Comparison of ENCODE assay signal across 18 mouse cellular contexts in the genomic region with DNA sequence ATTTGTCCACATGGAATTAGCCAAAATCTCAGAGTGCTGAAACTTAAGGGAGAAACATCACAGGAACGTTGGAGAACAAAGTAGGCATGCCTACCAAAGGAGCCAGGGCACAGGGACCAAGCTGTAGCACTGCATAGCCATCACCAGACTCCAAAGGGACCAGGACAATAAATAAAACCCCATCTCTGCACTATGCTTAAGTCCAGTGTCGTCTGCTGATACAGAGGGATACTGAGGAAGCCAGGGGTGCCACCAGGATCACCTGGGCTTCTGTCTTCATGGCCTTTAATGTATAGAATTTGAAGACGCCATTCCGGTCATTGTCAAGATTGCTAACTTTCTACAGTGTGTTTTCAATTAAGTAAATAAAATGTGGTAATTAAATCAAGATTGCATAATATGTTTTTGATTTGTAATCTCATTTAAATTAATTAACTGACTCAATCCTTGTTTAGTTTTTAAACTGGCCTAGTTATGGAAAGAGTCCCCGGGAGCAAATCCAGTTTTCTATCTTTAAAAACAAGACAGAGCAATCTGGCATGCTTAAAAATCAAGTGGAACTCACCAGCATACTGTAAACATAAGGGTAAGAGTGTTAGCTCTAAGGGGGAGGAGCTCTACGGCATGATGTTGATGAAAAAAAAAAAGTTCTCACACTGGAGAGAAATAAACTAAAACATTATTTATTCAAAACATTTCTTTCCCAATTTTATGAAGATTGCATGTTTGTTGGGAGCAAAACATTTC.
A peak's percentile ranks its signal among the peaks of the same experiment; 100 is the strongest.
DNase-seq lines count a peak whose midpoint lies in the region; ATAC-seq and TF ChIP-seq lines count a peak whose summit lies in the region.
"Had no signal": no experiment of that assay in that cellular context is flagged by ENCODE, and none has a peak within 500 bp of the region (broad histone marks: within the 10 kb centered on the region; RNA-seq: fewer than 3 reads in every experiment).

No protein-coding gene starts in this region.

- no peaks in the 10 kb centered on the region for H3K27me3 ChIP-seq in heart, adult 2 months (ENCODE audit: control insufficient read depth, insufficient read depth, low read length)
- H3K27me3 ChIP-seq in heart, embryonic 11.5 days (ENCODE audit: control insufficient read depth, insufficient read depth, low read length) = no peaks in the 10 kb centered on the region
- no peaks in the 10 kb centered on the region for H3K27me3 ChIP-seq in stomach, postnatal 0 days (ENCODE audit: control insufficient read depth, insufficient read depth, low read length)

- peaks cover 16% of the 10 kb centered on the region for H3K4me1 ChIP-seq in heart, adult 2 months (ENCODE audit: control insufficient read depth, insufficient read depth, low read length)
- peaks cover 37% of the 10 kb centered on the region for H3K4me1 ChIP-seq in heart, embryonic 11.5 days (ENCODE audit: control insufficient read depth, insufficient read depth, low read length)
- no peaks in the 10 kb centered on the region; the same call in 1 of the 2 replicates for H3K4me1 ChIP-seq in stomach, postnatal 0 days (replicated peaks; ENCODE audit: control insufficient read depth, insufficient read depth)
- H3K4me1 ChIP-seq: hindbrain, embryonic 10.5 days had no signal

- no peak overlapping the region for H3K4me3 ChIP-seq in heart, adult 2 months
- H3K4me3 ChIP-seq in heart, embryonic 11.5 days (ENCODE audit: low read depth, low read length) = no peak overlapping the region
- no peak overlapping the region for H3K4me3 ChIP-seq in layer of hippocampus, adult 2 months
- no peak overlapping the region for H3K4me3 ChIP-seq in stomach, postnatal 0 days (ENCODE audit: low read depth, low read length)
- H3K4me3 ChIP-seq: hindbrain, embryonic 10.5 days; myocyte had no signal

- no peak overlapping the region for H3K4me2 ChIP-seq in heart, embryonic 11.5 days
- H3K4me2 ChIP-seq in stomach, postnatal 0 days (replicated peaks; ENCODE audit: low read depth) = no peak overlapping the region
- H3K4me2 ChIP-seq: midbrain, embryonic 11.5 days had no signal

- no peaks in the 10 kb centered on the region for H3K9me3 ChIP-seq in heart, embryonic 11.5 days (replicated peaks; ENCODE audit: control insufficient read depth, low read length)
- no peaks in the 10 kb centered on the region for H3K9me3 ChIP-seq in stomach, postnatal 0 days (ENCODE audit: control insufficient read depth, low read length)
- H3K9me3 ChIP-seq: hindbrain, embryonic 10.5 days had no signal

- intact Hi-C loops in heart, adult 2 months (cut with DNase I) = no loop called here

- no peak overlapping the region for H3K9ac ChIP-seq in heart, adult 2 months (ENCODE audit: low read depth, low read length)
- H3K9ac ChIP-seq in heart, embryonic 11.5 days (ENCODE audit: low read depth, low read length) = no peak overlapping the region
- no peak overlapping the region for H3K9ac ChIP-seq in stomach, postnatal 0 days (ENCODE audit: low read length)

- H3K27ac ChIP-seq in heart, adult 2 months = peak overlapping the region; percentile 62
- H3K27ac ChIP-seq in heart, embryonic 11.5 days (ENCODE audit: low read depth, low read length) = no peak overlapping the region
- peak overlapping the region; percentile 12 for H3K27ac ChIP-seq in layer of hippocampus, adult 2 months
- H3K27ac ChIP-seq in stomach, postnatal 0 days (replicated peaks) = peak overlapping the region; percentile 25; the same call in 1 of the 2 replicates
- H3K27ac ChIP-seq: hindbrain, embryonic 10.5 days had no signal

- no peak for DNase-seq in heart, adult 2 months
- no peak for DNase-seq in layer of hippocampus, adult 2 months (ENCODE audit: low spot score in 2 of 2)
- no peak for DNase-seq in layer of hippocampus, postnatal 10 days (ENCODE audit: low spot score in 2 of 2)
- peak; percentile 54 for DNase-seq in lung, postnatal 36 days
- no peak for DNase-seq in lung, postnatal 4 days
- no peak for DNase-seq in stomach, postnatal 0 days (ENCODE audit: low spot score)
- DNase-seq: adrenal gland, adult 2 months; cerebellum, adult 18-20 months; gastrocnemius, postnatal 36 days; kidney, postnatal 25 days; right cerebral cortex, adult 18-20 months; thymus, postnatal 4 days had no signal

- H3K36me3 ChIP-seq in heart, adult 2 months (ENCODE audit: control insufficient read depth, insufficient read depth, low read length) = peaks cover 37% of the 10 kb centered on the region
- no peaks in the 10 kb centered on the region for H3K36me3 ChIP-seq in heart, embryonic 11.5 days (ENCODE audit: control insufficient read depth, insufficient read depth, low read length)
- no peaks in the 10 kb centered on the region for H3K36me3 ChIP-seq in stomach, postnatal 0 days (ENCODE audit: control insufficient read depth, insufficient read depth, low read length)
- H3K36me3 ChIP-seq: G1E; hindbrain, embryonic 10.5 days had no signal

- TF ChIP-seq EP300 in heart, adult 2 months (IDR thresholded peaks at IDR 0.05; ENCODE audit: insufficient read depth, low read depth, low read length) = no peak
- no peak for TF ChIP-seq EP300 in stomach, postnatal 0 days (optimal IDR thresholded peaks at IDR 0.05)

- no peak for ATAC-seq in heart, embryonic 11.5 days (replicated peaks; ENCODE audit: insufficient number of reproducible peaks, low FRiP score, low TSS enrichment)
- ATAC-seq in stomach, postnatal 0 days (ENCODE audit: low FRiP score, low TSS enrichment) = no peak
- no peak for ATAC-seq in monocyte, adult 5-6 weeks (replicated peaks; ENCODE audit: insufficient number of reproducible peaks, low FRiP score, low TSS enrichment, poor library complexity, severe bottlenecking)

- no peak for TF ChIP-seq POLR2A in heart, adult 2 months (IDR thresholded peaks at IDR 0.05; ENCODE audit: insufficient read depth, low read depth, low read length)

- peaks cover 10% of the 10 kb centered on the region for H3K79me2 ChIP-seq in heart, adult 2 months (replicated peaks; ENCODE audit: control insufficient read depth, insufficient read depth, low read length)

- no peak for TF ChIP-seq CTCF in heart, adult 2 months (IDR thresholded peaks at IDR 0.05)
- no peak for TF ChIP-seq CTCF in layer of hippocampus, adult 2 months (conservative IDR thresholded peaks at IDR 0.05)
- TF ChIP-seq CTCF in stomach, postnatal 0 days (IDR thresholded peaks at IDR 0.05; ENCODE audit: low read depth) = no peak

- WGBS in heart, adult 2 months = 66% methylated on average over 6 of the region's 6 CpGs
- WGBS in heart, embryonic 11.5 days (ENCODE audit: insufficient replicate concordance) = 67% methylated on average over 6 of the region's 6 CpGs
- 50% methylated on average over 6 of the region's 6 CpGs for WGBS in stomach, postnatal 0 days
